Mouse (Mus musculus) lung, postnatal 0 days (tissue): Measurements from ENCODE around the gene Gm10401. TPM values are rescaled to one million over a fixed set of nuclear protein-coding genes. Genes with fewer than 3 reads are reported as not detected.

Experiments
- ATAC-seq: fragments of 200-750 bp; cut with Nextera tagmentation; 2 replicates; pipeline ENCODE4 v1.8.0; 2017; ENCODE audit warnings: moderate library complexity
- DNase-seq: peaks from one replicate; pipeline ENCODE4 v3.0.0-alpha.2; 2016; ENCODE audit warnings: low spot score
- H3K27ac ChIP-seq: fragments of 300-500 bp; sonication (generic); 2 replicates; pipeline ENCODE4 v1.5.1; 2014; ENCODE audit warnings: antibody characterized with exemption, mild to moderate bottlenecking, low read length, mixed read lengths
- H3K27me3 ChIP-seq: fragments of 300-500 bp; sonication (generic); replicated peaks from 2 replicates; pipeline ENCODE4 v1.6.1; 2014; ENCODE audit warnings: low read length, mixed read lengths; ENCODE audit not compliant: insufficient read depth
- H3K36me3 ChIP-seq: fragments of 300-500 bp; sonication (generic); 2 replicates; pipeline ENCODE4 v1.6.1; 2014; ENCODE audit warnings: low read length, mixed read lengths; ENCODE audit not compliant: insufficient read depth
- H3K4me1 ChIP-seq: fragments of 300-500 bp; sonication (generic); 2 replicates; pipeline ENCODE4 v1.6.1; 2014; ENCODE audit warnings: antibody characterized with exemption, low read depth, low read length, mixed read lengths; ENCODE audit not compliant: insufficient read depth
- H3K4me2 ChIP-seq: fragments of 300-500 bp; sonication (generic); replicated peaks from 2 replicates; pipeline ENCODE4 v1.6.1; 2014; ENCODE audit warnings: low read depth, mild to moderate bottlenecking, low read length, moderate library complexity, mixed read lengths
- H3K4me3 ChIP-seq: fragments of 300-500 bp; sonication (generic); 2 replicates; pipeline ENCODE4 v1.5.1; 2014; ENCODE audit warnings: low read depth, low read length
- H3K9ac ChIP-seq: fragments of 300-500 bp; sonication (generic); replicated peaks from 2 replicates; pipeline ENCODE4 v1.6.1; 2014; ENCODE audit warnings: low read depth, mild to moderate bottlenecking
- H3K9me3 ChIP-seq: fragments of 300-500 bp; sonication (generic); 2 replicates; pipeline ENCODE4 v1.6.1; 2016; ENCODE audit warnings: low read length, mixed read lengths
- CTCF ChIP-seq: IDR thresholded peaks from 2 replicates; pipeline ENCODE4 v1.5.1; 2016; ENCODE audit warnings: antibody characterized with exemption, mild to moderate bottlenecking
- EP300 ChIP-seq: IDR thresholded peaks from 2 replicates; pipeline ENCODE4 v1.6.1; 2016; ENCODE audit warnings: antibody characterized with exemption, mild to moderate bottlenecking, control low read depth
- WGBS: fragments of 180-500 bp; shearing (Covaris S2); extraction: QIAGEN DNeasy Blood & Tissue Kit; methylation state at CpG from one replicate; pipeline ENCODE4 v1.1.7; 2014; 5-methylcytosine and 5-hydroxymethylcytosine counted together
- polyA plus RNA-seq: library from polyadenylated mRNA; unstranded; fragments of >200 nt; fragmentation: Nextera tagmentation; extraction: Ambion mirVana; gene quantifications from 2 replicates; pipeline ENCODE4 v1.2.1, GENCODE M21; 2015

Gm10401 gene
- polyA plus RNA-seq, 1 experiment from 2014 or later = 32.4 TPM

DNA sequence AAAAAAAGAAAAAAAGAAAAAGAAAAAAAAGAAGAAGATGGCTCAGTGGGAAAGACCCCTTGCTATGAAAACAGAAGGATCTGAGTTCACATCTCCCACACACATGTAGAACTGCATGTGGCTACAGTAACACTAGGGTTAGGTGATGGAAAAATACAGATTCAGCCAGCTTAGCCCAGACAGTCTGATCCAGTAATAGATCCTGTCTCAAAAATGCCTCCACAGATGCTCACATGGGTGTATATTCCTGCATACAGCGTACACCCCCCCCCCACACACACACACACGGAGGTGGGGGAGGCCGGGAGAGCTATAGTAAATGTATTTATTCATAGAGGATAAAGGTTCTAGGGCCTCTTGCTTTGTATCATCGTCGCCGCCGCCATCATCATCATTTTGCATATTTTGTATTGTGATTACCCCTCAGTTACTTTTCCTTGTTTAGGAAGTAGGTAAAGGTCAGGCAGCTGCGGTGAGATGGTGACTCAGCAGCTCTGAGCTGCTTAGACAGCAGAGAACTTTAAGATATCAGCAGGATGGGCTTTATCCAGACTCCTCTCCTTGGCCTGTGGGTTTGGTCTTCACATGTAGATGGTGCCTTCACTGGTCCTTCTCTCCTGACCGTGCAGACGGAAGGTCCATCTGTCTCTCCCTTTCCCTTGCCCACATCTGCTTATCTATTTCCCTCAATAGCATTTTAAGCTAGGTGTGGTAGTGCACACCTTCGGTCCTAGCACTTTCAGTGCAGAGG, 29.2 kb downstream of the Gm10401 start:
- Histone ChIP-seq H3K27ac (no peak overlapping the region), H3K27me3 (no peaks in the 10 kb centered on the region), H3K9ac (no peak overlapping the region), H3K4me1 (peaks cover 17% of the 10 kb centered on the region; the same call in 1 of the 2 replicates), H3K9me3 (no peaks in the 10 kb centered on the region), H3K36me3 (no peaks in the 10 kb centered on the region), H3K4me2 (no peak overlapping the region), H3K4me3 (no peak overlapping the region)
- 86% methylated on average over 11 of the region's 11 CpGs for WGBS
- TF ChIP-seq EP300 = no peak
- ATAC-seq (no peak), DNase-seq (no peak)

DNA sequence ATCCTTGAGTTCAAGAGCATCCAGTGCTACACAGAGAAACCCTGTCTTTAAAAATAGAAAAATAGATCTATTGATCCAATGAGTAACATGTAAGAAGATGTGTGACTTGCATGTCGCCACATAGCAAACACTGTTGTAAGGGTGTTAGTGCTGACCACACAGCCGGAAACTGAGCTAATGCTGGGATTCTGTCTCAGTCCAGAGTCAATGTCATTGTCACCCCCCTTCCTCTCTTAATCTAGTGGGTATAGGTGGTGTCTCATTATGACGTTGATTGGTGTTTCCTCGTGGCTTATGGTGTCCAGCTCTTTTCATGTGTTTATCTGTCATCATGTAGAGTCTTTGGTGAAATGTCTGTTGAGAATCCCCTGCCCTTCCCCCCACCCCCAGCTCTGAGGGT, 31.9 kb downstream of the Gm10401 start:
- Histone ChIP-seq H3K4me3 (no peak overlapping the region), H3K9me3 (no peaks in the 10 kb centered on the region), H3K36me3 (no peaks in the 10 kb centered on the region; the same call in 1 of the 2 replicates), H3K4me1 (peaks cover 2% of the 10 kb centered on the region; the same call in 1 of the 2 replicates), H3K27me3 (no peaks in the 10 kb centered on the region), H3K9ac (no peak overlapping the region), H3K4me2 (no peak overlapping the region), H3K27ac (no peak overlapping the region)
- DNase-seq = no peak
- TF ChIP-seq CTCF (no peak), EP300 (no peak)
- ATAC-seq = no peak
- 55% methylated on average over 4 of the region's 4 CpGs for WGBS

GRCm38 (mm10) chr5:115063391-115063790, 34.7 kb downstream of the Gm10401 start:
- Histone ChIP-seq H3K9ac (no peak overlapping the region), H3K9me3 (no peaks in the 10 kb centered on the region), H3K4me2 (no peak overlapping the region), H3K4me1 (no peaks in the 10 kb centered on the region), H3K4me3 (no peak overlapping the region), H3K27ac (no peak overlapping the region), H3K36me3 (no peaks in the 10 kb centered on the region; the same call in 1 of the 2 replicates), H3K27me3 (no peaks in the 10 kb centered on the region)
- 84% methylated on average over 7 of the region's 7 CpGs for WGBS
- ATAC-seq (no peak), DNase-seq (no peak)
- TF ChIP-seq CTCF (no peak), EP300 (no peak)

DNA sequence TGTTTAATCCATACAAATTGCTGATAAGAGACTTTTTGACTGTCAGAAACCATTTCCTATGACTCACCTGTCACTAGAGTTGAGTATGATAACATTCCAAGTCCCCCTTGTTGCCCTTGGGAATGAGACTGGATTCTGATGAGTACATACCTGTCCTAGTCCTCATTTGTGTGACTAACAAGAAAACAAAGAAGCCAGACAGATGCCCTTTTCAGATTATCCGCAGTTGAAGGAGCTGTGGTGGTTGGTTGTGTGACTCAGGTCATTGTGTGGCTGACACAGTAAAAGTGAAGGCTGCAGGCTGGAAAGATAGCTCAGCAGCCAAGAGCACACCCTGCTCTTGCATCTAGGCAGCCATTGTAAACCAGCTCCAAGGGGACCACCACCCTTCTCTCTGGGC, 35.5 kb downstream of the Gm10401 start:
- Histone ChIP-seq H3K27ac (no peak overlapping the region), H3K4me2 (no peak overlapping the region), H3K27me3 (no peaks in the 10 kb centered on the region), H3K9me3 (no peaks in the 10 kb centered on the region), H3K4me1 (no peaks in the 10 kb centered on the region), H3K36me3 (no peaks in the 10 kb centered on the region; the same call in 1 of the 2 replicates), H3K9ac (no peak overlapping the region), H3K4me3 (no peak overlapping the region)
- TF ChIP-seq CTCF (no peak), EP300 (no peak)
- DNase-seq = no peak
- ATAC-seq = no peak
- 97% methylated on average over 1 of the region's 1 CpGs for WGBS

- no peak for TF ChIP-seq CTCF
- no peak for TF ChIP-seq EP300
- Histone ChIP-seq H3K36me3 (no peaks in the 10 kb centered on the region; the same call in 1 of the 2 replicates), H3K4me2 (no peak overlapping the region), H3K27me3 (no peaks in the 10 kb centered on the region), H3K9me3 (no peaks in the 10 kb centered on the region), H3K4me1 (no peaks in the 10 kb centered on the region), H3K9ac (no peak overlapping the region), H3K27ac (no peak overlapping the region), H3K4me3 (no peak overlapping the region)
- no peak for ATAC-seq
- WGBS = 94% methylated on average over 3 of the region's 3 CpGs
- DNase-seq = no peak
Measured at GRCm38 (mm10) chr5:115060977-115061376, 37.1 kb downstream of the Gm10401 start.

- 79% methylated on average over 8 of the region's 8 CpGs for WGBS
- ATAC-seq = no peak
Measured at GRCm38 (mm10) chr5:115060067-115060695, 37.9 kb downstream of the Gm10401 start.

More at GRCm38 (mm10) chr5:115060067-115060695, 37.9 kb downstream of the Gm10401 start:
- Histone ChIP-seq H3K27ac (no peak overlapping the region), H3K4me3 (no peak overlapping the region), H3K9ac (no peak overlapping the region), H3K4me2 (no peak overlapping the region), H3K27me3 (no peaks in the 10 kb centered on the region), H3K9me3 (no peaks in the 10 kb centered on the region), H3K4me1 (no peaks in the 10 kb centered on the region), H3K36me3 (no peaks in the 10 kb centered on the region; the same call in 1 of the 2 replicates)
- no peak for DNase-seq
- TF ChIP-seq EP300 = no peak
- no peak for TF ChIP-seq CTCF
